Mouse (Mus musculus) myocyte (in vitro differentiated cells): Measurements from ENCODE around the gene Lrpprc. TPM values are rescaled to one million over a fixed set of nuclear protein-coding genes. Genes with fewer than 3 reads are reported as not detected.
"Not testable (repeated sequence)": the region's sequence is repeated elsewhere in the genome, so short reads cannot be mapped to it uniquely, and the experiment has no call there.

ENCODE experiments used
- H3K27me3 ChIP-seq: one replicate; pipeline ENCODE4 v1.6.1; 2011; ENCODE audit not compliant: control insufficient read depth, insufficient read depth, insufficient read length
- H3K36me3 ChIP-seq: one replicate; pipeline ENCODE4 v1.6.1; 2011; ENCODE audit not compliant: control insufficient read depth, insufficient read depth
- H3K4me2 ChIP-seq: one replicate; pipeline ENCODE4 v1.6.1; 2011; ENCODE audit warnings: low read depth, control low read depth
- H3K4me3 ChIP-seq: one replicate; pipeline ENCODE4 v1.5.1; 2011; ENCODE audit warnings: mild to moderate bottlenecking, control low read depth, moderate library complexity
- H3K79me2 ChIP-seq: one replicate; pipeline ENCODE4 v1.6.1; 2011; ENCODE audit not compliant: control insufficient read depth, insufficient read depth
- H3ac ChIP-seq: one replicate; pipeline ENCODE4 v1.6.1; 2011; ENCODE audit not compliant: control insufficient read depth, insufficient read length
- CEBPB ChIP-seq: IDR thresholded peaks from 2 replicates; pipeline ENCODE4 v1.6.1; 2011; ENCODE audit warnings: mild to moderate bottlenecking, moderate library complexity; ENCODE audit not compliant: poor library complexity, insufficient read depth, severe bottlenecking
- E2F4 ChIP-seq: IDR thresholded peaks from one replicate; pipeline ENCODE4 v1.6.1; 2011; ENCODE audit warnings: mild to moderate bottlenecking, control low read depth, moderate library complexity; ENCODE audit not compliant: insufficient read depth
- MAX ChIP-seq: IDR thresholded peaks from one replicate; pipeline ENCODE4 v1.6.1; 2011; ENCODE audit warnings: low read depth, mild to moderate bottlenecking, control low read depth
- MYOD1 ChIP-seq, 3 experiments: IDR thresholded peaks; one replicate each; pipeline ENCODE4 v1.6.1; 2011; ENCODE audit warnings: control low read depth in 2 of 3, low read depth in 2 of 3, mild to moderate bottlenecking in 2 of 3, moderate library complexity in 1 of 3; ENCODE audit not compliant: insufficient read length in 2 of 3, control insufficient read depth in 1 of 3
- MYOG ChIP-seq, 3 experiments: IDR thresholded peaks; one replicate each; pipeline ENCODE4 v1.6.1; 2011; ENCODE audit warnings: control low read depth in 2 of 3, low read depth in 2 of 3, mild to moderate bottlenecking in 2 of 3; ENCODE audit not compliant: insufficient read length in 2 of 3, control insufficient read depth in 1 of 3, insufficient read depth in 1 of 3
- POLR2A ChIP-seq: IDR thresholded peaks from one replicate; pipeline ENCODE4 v1.6.1; 2011; ENCODE audit warnings: low read depth, mild to moderate bottlenecking, control low read depth, moderate library complexity; ENCODE audit not compliant: insufficient read length
- POLR2AphosphoS2 ChIP-seq: IDR thresholded peaks from one replicate; pipeline ENCODE4 v1.6.1; 2011; ENCODE audit warnings: low read depth, control low read depth; ENCODE audit not compliant: insufficient read length
- REST ChIP-seq: IDR thresholded peaks from one replicate; pipeline ENCODE4 v1.6.1; 2011; ENCODE audit warnings: mild to moderate bottlenecking, control low read depth, moderate library complexity; ENCODE audit not compliant: insufficient read depth, insufficient read length
- SRF ChIP-seq: IDR thresholded peaks from one replicate; pipeline ENCODE4 v1.6.1; 2011; ENCODE audit warnings: low read depth; ENCODE audit not compliant: control insufficient read depth, insufficient read length
- TCF12 ChIP-seq: IDR thresholded peaks from one replicate; pipeline ENCODE4 v1.6.1; 2011; ENCODE audit warnings: mild to moderate bottlenecking, control low read depth; ENCODE audit not compliant: poor library complexity, insufficient read depth, severe bottlenecking
- TCF3 ChIP-seq: IDR thresholded peaks from one replicate; pipeline ENCODE4 v1.6.1; 2011; ENCODE audit warnings: low read depth, control low read depth; ENCODE audit not compliant: insufficient read length
- USF1 ChIP-seq: IDR thresholded peaks from one replicate; pipeline ENCODE4 v1.6.1; 2011; ENCODE audit warnings: low read depth, mild to moderate bottlenecking, control low read depth, moderate library complexity
- polyA plus RNA-seq: library from polyadenylated mRNA; unstranded; fragments of >200 nt; fragmentation: generic; extraction: Trizol; gene quantifications from one replicate; pipeline ENCODE4 v1.2.1, GENCODE M21; 2012; ENCODE audit warnings: missing spikeins

Lrpprc gene
- polyA plus RNA-seq, 1 experiment = 23.3 TPM

- no peak for TF ChIP-seq E2F4
- TF ChIP-seq REST = peak; percentile 88
- H3K4me3 ChIP-seq = no peak overlapping the region
Measured at GRCm38 (mm10) chr17:84820603-84821002, 30.0 kb upstream of the Lrpprc start.

GRCm38 (mm10) chr17:84818390-84818789 is 27.8 kb upstream of the Lrpprc start:
- Histone ChIP-seq H3ac (no peak overlapping the region), H3K79me2 (no peaks in the 10 kb centered on the region), H3K4me3 (no peak overlapping the region), H3K27me3 (peaks cover 15% of the 10 kb centered on the region), H3K36me3 (no peaks in the 10 kb centered on the region), H3K4me2 (no peak overlapping the region)
- TF ChIP-seq SRF (no peak), MAX (no peak), TCF12 (no peak), USF1 (no peak), E2F4 (no peak), POLR2AphosphoS2 (no peak), TCF3 (no peak), POLR2A (no peak), REST (no peak)

More at GRCm38 (mm10) chr17:84820603-84821002, 30.0 kb upstream of the Lrpprc start:
- Histone ChIP-seq H3ac (no peak overlapping the region), H3K36me3 (no peaks in the 10 kb centered on the region), H3K4me2 (no peak overlapping the region), H3K27me3 (peaks cover 10% of the 10 kb centered on the region), H3K79me2 (no peaks in the 10 kb centered on the region)

GRCm38 (mm10) chr17:84816014-84816461 is 25.4 kb upstream of the Lrpprc start:
- H3ac ChIP-seq = no peak overlapping the region
- no peak overlapping the region for H3K4me2 ChIP-seq
- no peaks in the 10 kb centered on the region for H3K36me3 ChIP-seq
- no peak overlapping the region for H3K4me3 ChIP-seq
- peaks cover 5% of the 10 kb centered on the region for H3K27me3 ChIP-seq
- no peaks in the 10 kb centered on the region for H3K79me2 ChIP-seq
- TF ChIP-seq POLR2AphosphoS2 = no peak
- TF ChIP-seq TCF3 = no peak
- no peak for TF ChIP-seq REST
- no peak for TF ChIP-seq MYOG (IDR thresholded peaks at IDR 0.05; ENCODE audit: control insufficient read depth in 1 of 3, insufficient read depth in 1 of 3, insufficient read length in 2 of 3, low read depth in 2 of 3)

- Histone ChIP-seq H3K4me2 (no peak overlapping the region), H3K36me3 (no peaks in the 10 kb centered on the region), H3ac (no peak overlapping the region), H3K79me2 (no peaks in the 10 kb centered on the region), H3K4me3 (no peak overlapping the region), H3K27me3 (peaks cover 5% of the 10 kb centered on the region)
- no peak for TF ChIP-seq E2F4
- no peak for TF ChIP-seq POLR2A
- no peak for TF ChIP-seq TCF12
- no peak for TF ChIP-seq USF1
- TF ChIP-seq MYOG (IDR thresholded peaks at IDR 0.05; ENCODE audit: control insufficient read depth in 1 of 3, insufficient read depth in 1 of 3, insufficient read length in 2 of 3, low read depth in 2 of 3) = no peak
- TF ChIP-seq CEBPB = no peak
- no peak for TF ChIP-seq TCF3
- TF ChIP-seq MAX = no peak
- TF ChIP-seq REST = no peak
- TF ChIP-seq POLR2AphosphoS2 = no peak
- no peak for TF ChIP-seq MYOD1 (IDR thresholded peaks at IDR 0.05; ENCODE audit: control insufficient read depth in 1 of 3, insufficient read length in 2 of 3, low read depth in 2 of 3)
- no peak for TF ChIP-seq SRF
Measured at GRCm38 (mm10) chr17:84814905-84815304, 24.3 kb upstream of the Lrpprc start.

- H3ac ChIP-seq, H3K27me3 ChIP-seq, H3K4me3 ChIP-seq, H3K36me3 ChIP-seq, H3K79me2 ChIP-seq, H3K4me2 ChIP-seq: not testable (repeated sequence)
Measured at GRCm38 (mm10) chr17:84814192-84814591, 23.6 kb upstream of the Lrpprc start.

- Histone ChIP-seq H3ac (no peak overlapping the region), H3K36me3 (no peaks in the 10 kb centered on the region), H3K27me3 (no peaks in the 10 kb centered on the region), H3K79me2 (peaks cover 34% of the 10 kb centered on the region), H3K4me2 (peak overlapping the region; percentile 98), H3K4me3 (peak overlapping the region; percentile 86)
- TF ChIP-seq SRF (no peak), POLR2AphosphoS2 (no peak), REST (no peak), POLR2A (no peak), TCF3 (no peak), MYOD1 (IDR thresholded peaks at IDR 0.05; ENCODE audit: control insufficient read depth in 1 of 3, insufficient read length in 2 of 3, low read depth in 2 of 3) (no peak), MAX (no peak), MYOG (IDR thresholded peaks at IDR 0.05; ENCODE audit: control insufficient read depth in 1 of 3, insufficient read depth in 1 of 3, insufficient read length in 2 of 3, low read depth in 2 of 3) (no peak), USF1 (no peak), CEBPB (no peak), E2F4 (no peak), TCF12 (no peak)
Measured at GRCm38 (mm10) chr17:84792006-84792405, 1.4 kb upstream of the Lrpprc start.
